Mouse (Mus musculus): Measurements from ENCODE around the gene Ctnna3. TPM values are rescaled to one million over a fixed set of nuclear protein-coding genes. Genes with fewer than 3 reads are reported as not detected.
"Not testable (repeated sequence)": the region's sequence is repeated elsewhere in the genome, so short reads cannot be mapped to it uniquely, and the experiment has no call there.

Ctnna3 gene
- total RNA-seq (2021) (under 1 TPM; 0.37 to 0.83 TPM), polyA plus RNA-seq (2012; rRNA removed) (0.06 TPM in 1 of 2 replicates, not detected in the other)
- long read RNA-seq = 0 reads

GRCm38 (mm10) chr10:63429785-63430305 is at the start of gene Ctnna3:
Ctnna3 (plus strand) TSS chr10:63430098.
- DNase-seq = peak; percentile 92

DNA sequence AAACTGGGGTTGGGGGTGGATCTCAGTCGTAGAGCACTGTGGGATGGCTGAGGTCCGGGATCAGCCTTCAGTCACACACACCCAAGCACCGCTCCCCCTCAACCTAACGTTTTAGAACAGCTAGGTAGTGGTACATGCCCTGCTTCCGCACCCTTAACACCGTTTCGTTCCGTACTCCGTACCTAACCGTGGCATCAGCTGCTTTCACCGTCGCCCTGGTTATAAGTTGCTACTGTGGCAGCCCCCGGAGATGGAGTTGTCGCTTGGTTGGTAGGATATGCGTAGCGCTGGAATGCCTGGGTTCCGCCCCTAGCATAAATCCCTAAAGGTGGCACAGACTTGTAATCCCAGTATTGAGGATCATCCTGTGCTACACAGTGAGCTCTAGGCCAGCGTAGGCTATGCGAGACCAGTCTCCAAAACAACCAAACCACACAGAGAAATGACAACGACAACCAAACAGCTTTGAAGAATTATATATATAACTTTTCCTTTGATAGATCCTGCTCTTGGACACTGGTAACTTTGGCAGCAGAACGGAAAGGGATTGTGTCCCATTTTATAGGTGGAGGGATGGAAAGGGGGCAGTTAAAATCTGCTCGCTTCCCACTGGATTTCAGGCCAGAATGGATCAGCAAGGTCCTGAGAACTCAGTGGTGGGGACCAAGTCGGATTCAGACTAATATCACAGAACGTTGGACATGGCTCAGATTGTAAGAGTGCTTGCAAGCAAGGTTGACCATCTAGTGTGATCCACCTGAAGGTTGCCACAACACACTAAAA is 48.2 kb upstream of the Ctnna3 start, which contains the start of gene Sirt1:
TSS of gene Sirt1 (minus strand) at position 207 of the 783 bp plus-strand sequence.
- DNase-seq = peak; percentile 6

DNA sequence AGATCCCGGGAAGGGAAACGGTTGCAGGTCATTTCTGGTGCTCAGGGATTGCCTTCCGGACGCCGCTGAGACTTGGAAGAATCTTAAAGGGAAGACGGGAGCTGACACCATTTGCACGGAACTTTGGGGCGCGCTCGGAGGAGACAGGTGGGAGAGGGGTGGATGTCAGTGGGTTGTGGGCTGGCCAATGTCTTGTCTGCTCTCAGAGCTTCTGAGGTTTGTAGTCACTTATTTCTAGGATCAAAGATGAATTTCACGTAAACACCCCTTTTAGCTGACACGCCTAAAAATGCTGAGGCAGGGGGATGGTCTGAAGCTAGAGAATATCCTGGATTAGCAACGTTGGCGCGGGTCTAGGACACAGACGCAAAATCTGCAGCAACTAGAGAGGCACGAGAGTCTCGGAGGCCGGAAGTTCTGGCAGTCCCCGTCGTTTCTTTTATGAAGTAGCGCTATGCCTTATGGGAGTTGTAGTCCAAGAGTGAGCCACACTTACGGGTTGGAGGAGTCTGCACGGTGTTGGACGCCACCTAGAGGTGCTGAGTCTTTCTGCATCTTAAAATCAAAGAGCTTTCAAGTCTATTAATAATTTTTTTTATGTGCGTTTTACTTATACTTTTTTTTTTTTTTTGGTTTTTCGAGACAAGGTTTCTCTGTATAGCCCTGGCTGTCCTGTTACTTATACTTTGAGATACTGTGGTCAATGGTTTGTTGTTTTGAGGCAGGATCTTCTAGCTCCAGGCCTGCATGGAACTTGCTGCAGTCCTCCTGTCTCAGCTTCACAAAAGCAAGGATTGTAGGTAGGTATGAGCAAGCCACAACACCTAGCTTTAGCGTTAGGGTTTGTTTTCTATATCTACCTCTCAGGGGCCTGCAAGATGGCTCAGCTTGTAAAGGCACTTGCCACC is 47.3 kb upstream of the Ctnna3 start, which contains the start of gene Dnajc12:
TSS of gene Dnajc12 (plus strand) at position 72 of the 908 bp plus-strand sequence.
- DNase-seq = peak; percentile 84

- not testable (repeated sequence) for DNase-seq
Measured at GRCm38 (mm10) chr10:63385897-63386296, 44.0 kb upstream of the Ctnna3 start.

GRCm38 (mm10) chr10:63386444-63386843 is 43.5 kb upstream of the Ctnna3 start:
- DNase-seq = peak; percentile 87

GRCm38 (mm10) chr10:63386991-63387390 is 42.9 kb upstream of the Ctnna3 start:
- no peak for DNase-seq

GRCm38 (mm10) chr10:63388948-63389347 is 41.0 kb upstream of the Ctnna3 start:
- DNase-seq = no peak

DNA sequence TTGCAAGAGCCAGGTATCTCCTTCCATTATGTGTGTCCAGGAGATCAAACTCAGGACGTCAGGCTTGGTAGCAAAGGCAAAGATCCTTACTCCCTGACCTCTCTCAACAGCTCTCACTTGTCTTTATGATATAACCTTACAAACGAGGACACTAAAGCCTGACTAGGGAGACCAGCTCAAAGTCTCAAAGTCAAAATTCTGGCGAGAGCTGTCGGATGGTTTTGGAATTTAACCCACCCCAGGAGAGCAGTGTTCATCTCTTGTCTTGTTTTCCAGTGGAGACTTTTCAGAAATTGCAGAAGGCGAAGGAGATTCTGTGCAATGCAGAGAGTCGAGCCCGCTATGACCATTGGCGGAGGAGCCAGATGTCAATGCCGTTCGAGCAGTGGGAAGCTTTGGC is 32.9 kb upstream of the Ctnna3 start:
- DNase-seq = no peak

GRCm38 (mm10) chr10:63402731-63403504 is 27.0 kb upstream of the Ctnna3 start:
- DNase-seq = no peak

DNA sequence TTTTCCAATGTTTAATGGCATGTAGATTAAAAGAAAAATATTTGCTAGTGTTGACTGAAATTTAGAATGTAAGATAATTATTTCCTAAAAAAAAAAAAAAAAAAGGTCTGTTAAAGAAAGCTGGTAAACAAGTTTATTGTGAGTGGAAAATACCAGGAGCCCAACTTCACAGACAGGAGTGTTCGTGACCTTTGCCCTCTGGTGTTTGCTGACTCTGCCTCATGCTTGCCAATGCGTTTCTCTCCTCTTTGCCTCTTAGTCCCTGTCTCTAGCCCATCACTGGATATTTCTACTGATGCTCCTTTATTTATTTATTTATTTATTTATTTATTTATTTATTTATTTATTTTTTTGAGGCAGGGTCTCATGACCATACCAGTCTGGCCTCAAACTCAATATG is 26.3 kb upstream of the Ctnna3 start:
- DNase-seq = no peak

DNA sequence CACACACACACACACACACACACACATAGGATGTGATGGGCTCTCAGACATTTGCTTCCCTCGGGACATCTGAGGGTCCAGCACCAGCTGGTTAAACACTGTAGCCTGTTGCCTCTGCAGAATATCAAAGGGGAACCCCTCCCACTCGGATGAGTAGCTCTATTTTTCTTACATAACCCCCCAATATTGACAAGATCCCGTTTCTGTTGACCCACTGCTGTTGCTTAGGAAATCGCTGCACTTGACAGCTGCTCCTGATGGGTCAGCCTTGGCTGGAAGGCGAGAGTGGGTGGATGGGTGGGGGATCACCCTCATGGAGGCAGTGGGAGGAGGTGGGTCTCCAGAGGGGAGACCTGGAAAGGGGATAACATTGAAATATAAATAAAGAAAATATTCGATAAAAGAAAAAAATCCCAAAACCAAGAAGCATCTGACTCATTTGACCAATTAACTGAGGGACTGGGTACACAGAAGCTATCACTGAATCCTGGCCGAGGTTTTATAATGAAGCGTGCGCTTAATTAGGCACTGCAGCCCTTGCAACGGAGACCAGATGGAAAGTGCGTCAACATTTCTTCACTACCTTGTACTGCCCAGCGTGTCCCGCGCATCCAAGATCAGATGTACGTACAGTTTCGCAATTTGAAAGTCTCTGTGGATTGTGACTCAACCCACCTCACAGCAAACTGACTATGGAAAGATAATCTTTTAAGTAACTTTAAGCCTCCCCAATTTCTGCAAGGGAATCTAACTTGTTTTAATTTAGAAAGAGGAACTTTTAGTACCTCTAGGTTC is 19.5 kb upstream of the Ctnna3 start:
- DNase-seq = no peak

DNA sequence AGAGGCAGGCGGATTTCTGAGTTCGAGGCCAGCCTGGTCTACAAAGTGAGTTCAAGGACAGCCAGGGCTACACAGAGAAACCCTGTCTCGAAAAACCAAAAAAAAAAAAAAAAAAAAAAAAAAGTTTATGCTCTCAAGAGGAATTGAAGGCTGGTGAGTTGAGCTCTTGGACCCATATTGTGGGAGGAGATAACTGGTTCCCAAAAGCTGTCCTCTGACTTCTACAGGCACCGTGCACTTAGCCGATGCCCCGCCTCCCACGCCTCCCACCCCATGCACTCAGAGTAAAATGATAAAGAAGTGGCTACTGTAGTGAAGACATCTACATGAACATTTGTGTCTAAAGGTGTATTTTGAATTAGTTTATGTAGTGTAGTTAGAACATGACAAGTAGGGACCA is 18.2 kb upstream of the Ctnna3 start:
- not testable (repeated sequence) for DNase-seq

DNA sequence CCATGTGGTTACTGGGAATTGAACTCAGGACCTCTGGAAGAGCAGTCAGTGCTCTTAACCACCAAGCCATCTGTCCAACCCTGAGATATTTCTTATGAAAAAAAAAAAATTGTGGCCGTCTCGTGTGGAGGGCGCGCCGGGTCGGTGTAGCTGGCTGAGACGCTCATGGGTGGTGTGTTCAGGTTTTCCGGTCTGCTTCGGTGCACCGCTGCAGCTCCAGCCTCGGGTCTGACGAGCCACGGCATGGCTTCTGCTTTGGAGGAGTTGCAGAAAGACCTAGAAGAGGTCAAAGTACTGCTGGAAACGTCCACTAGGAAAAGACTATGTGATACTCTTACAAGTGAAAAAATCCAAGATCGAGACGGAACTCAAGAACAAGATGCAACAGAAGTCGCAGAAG is 17.1 kb upstream of the Ctnna3 start:
- DNase-seq = no peak

- DNase-seq = no peak
Measured at GRCm38 (mm10) chr10:63415287-63415686, 14.6 kb upstream of the Ctnna3 start.

DNA sequence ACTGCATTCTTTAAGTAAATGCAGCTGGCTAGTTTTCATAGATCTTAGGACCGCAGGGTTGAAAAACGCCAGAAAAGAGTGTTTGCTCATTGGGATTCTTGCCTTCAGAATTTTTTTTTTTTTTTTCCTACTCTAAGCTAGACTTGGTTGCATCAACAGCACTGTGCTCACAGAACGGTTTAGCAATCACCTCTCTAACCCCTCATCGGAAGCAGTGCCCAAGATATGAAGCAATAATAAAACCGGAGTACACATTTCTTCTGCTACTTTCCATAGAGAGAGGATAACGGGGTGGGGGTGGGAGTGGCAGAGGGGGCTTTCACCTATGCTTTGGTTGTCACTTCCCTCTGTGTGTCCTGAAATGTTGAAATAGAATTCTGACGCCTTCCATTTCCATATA is 14.0 kb upstream of the Ctnna3 start:
- no peak for DNase-seq

GRCm38 (mm10) chr10:63417061-63417460 is 12.8 kb upstream of the Ctnna3 start:
- DNase-seq = no peak

DNA sequence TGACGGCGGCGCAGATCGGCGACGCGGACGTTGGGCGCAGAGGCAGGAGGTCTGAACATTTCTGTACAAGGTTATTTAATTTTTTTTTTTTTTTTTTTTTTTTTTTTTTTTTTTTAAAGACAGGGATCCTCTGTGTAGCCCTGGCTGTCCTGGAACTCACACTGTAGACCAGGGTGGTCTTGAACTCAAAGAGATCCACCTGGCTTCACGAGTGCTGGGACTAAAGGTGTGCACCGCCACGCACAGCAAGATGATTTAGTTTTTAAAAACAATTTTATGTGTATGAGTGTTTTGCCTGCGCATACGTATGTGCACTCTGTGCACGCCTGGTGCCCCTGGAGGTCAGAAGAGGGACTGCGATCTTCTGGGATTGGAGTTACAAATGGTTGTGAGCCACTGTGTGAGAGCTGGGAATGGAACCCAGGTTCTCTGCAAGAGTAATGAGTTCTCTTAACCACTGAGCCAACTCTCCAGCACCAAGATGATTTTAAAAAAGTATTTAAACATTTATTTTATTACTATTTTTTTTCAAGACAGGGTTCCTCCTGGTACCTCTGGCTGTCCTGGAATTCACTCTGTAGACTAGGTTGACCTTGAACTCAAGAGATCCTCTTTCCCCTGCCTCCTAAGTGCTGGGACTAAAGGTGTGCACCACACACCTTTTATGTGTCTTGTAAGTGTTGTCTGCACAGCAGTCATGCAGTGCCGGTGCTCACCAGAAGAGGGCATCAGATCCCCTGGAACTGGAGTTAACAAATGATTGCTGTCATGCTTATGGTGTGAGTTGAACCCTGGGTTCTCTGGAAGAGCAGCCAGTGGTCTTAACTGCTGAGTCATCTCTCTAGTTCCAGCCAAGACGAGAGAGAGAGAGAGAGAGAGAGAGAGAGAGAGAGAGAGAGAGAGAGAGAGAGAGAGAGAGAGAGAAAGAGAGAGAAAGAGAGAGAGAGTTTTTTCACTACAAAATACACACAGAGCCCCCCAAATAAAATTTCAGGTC is 7.9 kb upstream of the Ctnna3 start, which contains the start of gene Gm7075:
TSS of gene Gm7075 (minus strand) at position 51 of the 997 bp plus-strand sequence.
- DNase-seq = peak; percentile 50

GRCm38 (mm10) chr10:63422736-63422992 is 7.2 kb upstream of the Ctnna3 start:
- no peak for DNase-seq

DNA sequence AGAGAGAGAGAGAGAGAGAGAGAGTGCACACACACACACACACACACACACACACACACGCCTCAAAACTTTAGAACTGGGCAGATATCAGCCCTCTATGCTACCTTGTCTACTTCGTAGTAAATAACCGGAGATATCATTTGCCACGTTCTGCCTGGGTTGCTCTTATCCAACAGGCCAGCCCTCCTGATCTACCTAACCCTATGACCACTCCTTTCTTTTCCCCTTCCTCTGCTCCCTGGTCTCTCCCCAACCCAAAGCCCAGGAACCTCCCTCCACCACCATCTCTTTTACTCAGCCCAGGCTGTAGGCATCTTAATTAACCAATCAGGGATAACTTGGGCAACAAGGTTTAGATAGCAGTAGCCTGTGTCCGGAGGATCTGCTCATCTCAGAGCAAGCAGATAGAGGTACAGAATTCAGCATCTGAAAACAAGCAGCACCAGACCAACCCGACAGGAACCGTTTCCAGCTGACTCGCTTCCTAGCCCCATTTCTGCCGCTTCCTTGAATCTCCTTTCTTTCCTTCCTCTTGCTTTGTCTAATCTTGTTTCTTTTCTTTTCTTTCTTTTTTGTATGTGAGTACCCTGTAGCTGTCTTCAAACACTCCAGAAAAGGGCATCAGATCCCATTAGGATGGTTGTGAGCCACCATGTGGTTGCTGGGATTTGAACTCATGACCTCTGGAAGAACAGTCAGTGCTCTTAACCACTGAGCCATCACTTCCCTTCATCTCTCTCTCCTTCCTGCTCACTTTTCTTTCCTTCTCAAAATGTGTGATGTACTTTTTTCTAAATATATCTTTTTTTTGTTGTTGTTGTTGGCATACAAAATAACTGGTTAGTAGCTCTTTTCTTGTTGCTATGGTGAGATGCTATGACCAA is 6.1 kb upstream of the Ctnna3 start:
- no peak for DNase-seq

All from adrenal gland, adult 2 months (tissue).